Mouse (Mus musculus): ENCODE data around the gene Utp14b.

GRCm38 (mm10) chr1:78710026-78710425 is 52.2 kb downstream of the Utp14b start:
- TF ChIP-seq POLR2A (IDR thresholded peaks at IDR 0.05; ENCODE audit: control insufficient read depth, low read depth, low read length), result no peak
- TF ChIP-seq CTCF (IDR thresholded peaks at IDR 0.05; ENCODE audit: control insufficient read depth, insufficient read depth, insufficient replicate concordance, low read depth, low read length), result no peak
